Mouse (Mus musculus) kidney, postnatal 0 days (tissue): ENCODE measurements around the gene Ifna11. TPM values are rescaled to one million over a fixed set of nuclear protein-coding genes. Genes with fewer than 3 reads are reported as not detected.
"Not testable (repeated sequence)": the region's sequence is repeated elsewhere in the genome, so short reads cannot be mapped to it uniquely, and the experiment has no call there.

ENCODE experiments used
- ATAC-seq: fragments of 200-750 bp; cut with Nextera tagmentation; replicated peaks from 2 replicates; pipeline ENCODE4 v1.8.0; 2017; ENCODE audit warnings: low read depth, moderate number of reproducible peaks, moderate TSS enrichment, moderate library complexity; ENCODE audit not compliant: low FRiP score
- DNase-seq: peaks from one replicate; pipeline ENCODE4 v3.0.0-alpha.2; 2016; ENCODE audit warnings: low spot score
- H3K27ac ChIP-seq: fragments of 300-500 bp; sonication (generic); 2 replicates; pipeline ENCODE4 v1.5.1; 2014; ENCODE audit warnings: mild to moderate bottlenecking
- H3K27me3 ChIP-seq: fragments of 300-500 bp; sonication (generic); 2 replicates; pipeline ENCODE4 v1.6.1; 2014; ENCODE audit warnings: low read length, mixed read lengths; ENCODE audit not compliant: insufficient read depth
- H3K36me3 ChIP-seq: fragments of 300-500 bp; sonication (generic); 2 replicates; pipeline ENCODE4 v1.6.1; 2014; ENCODE audit warnings: low read length, mixed read lengths; ENCODE audit not compliant: insufficient read depth
- H3K4me1 ChIP-seq: fragments of 300-500 bp; sonication (generic); replicated peaks from 2 replicates; pipeline ENCODE4 v1.6.1; 2014; ENCODE audit warnings: antibody characterized with exemption, low read length, mixed read lengths; ENCODE audit not compliant: insufficient read depth
- H3K4me2 ChIP-seq: fragments of 300-500 bp; sonication (generic); 2 replicates; pipeline ENCODE4 v1.6.1; 2014; ENCODE audit warnings: mild to moderate bottlenecking, low read length, moderate library complexity, mixed read lengths
- H3K4me3 ChIP-seq: fragments of 300-500 bp; sonication (generic); replicated peaks from 2 replicates; pipeline ENCODE4 v1.5.1; 2014; ENCODE audit warnings: low read depth, low read length
- H3K9ac ChIP-seq: fragments of 300-500 bp; sonication (generic); 2 replicates; pipeline ENCODE4 v1.6.1; 2014; ENCODE audit warnings: low read depth, low read length
- H3K9me3 ChIP-seq: fragments of 300-500 bp; sonication (generic); replicated peaks from 2 replicates; pipeline ENCODE4 v1.6.1; 2016; ENCODE audit warnings: low read length, inconsistent platforms, mixed read lengths
- CTCF ChIP-seq: IDR thresholded peaks from 2 replicates; pipeline ENCODE4 v1.5.1; 2016; ENCODE audit warnings: antibody characterized with exemption, low read depth, mild to moderate bottlenecking, moderate library complexity
- WGBS: fragments of 180-500 bp; shearing (Covaris S2); extraction: QIAGEN DNeasy Blood & Tissue Kit; methylation state at CpG from one replicate; pipeline ENCODE4 v1.1.7; 2014; 5-methylcytosine and 5-hydroxymethylcytosine counted together
- polyA plus RNA-seq: library from polyadenylated mRNA; unstranded; fragments of >200 nt; fragmentation: Nextera tagmentation; extraction: Ambion mirVana; gene quantifications from 2 replicates; pipeline ENCODE4 v1.2.1, GENCODE M21; 2015

Gene Ifna11
- polyA plus RNA-seq, 1 experiment from 2014 or later = not detected

DNA sequence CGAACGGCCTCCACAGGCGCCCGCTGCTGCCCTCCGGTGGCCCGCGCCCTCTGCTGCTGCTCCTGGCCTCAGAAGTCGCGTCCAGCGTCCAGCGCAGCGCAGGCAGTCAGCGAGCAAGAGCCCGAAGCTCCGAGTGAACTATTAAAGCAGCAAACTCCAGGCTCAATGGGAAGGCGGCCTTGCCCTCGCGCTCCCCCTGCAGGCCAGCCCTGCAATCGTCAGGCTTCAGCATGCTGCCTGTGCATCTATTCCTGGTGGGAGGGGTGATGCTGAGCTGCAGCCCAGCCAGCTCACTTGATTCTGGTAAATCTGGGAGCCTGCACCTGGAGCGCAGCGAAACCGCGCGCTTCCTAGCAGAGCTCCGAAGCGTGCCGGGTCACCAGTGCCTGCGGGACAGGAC lies 31.4 kb upstream of the Ifna11 start, which contains the start of gene Gm13277:
TSS of gene Gm13277 (plus strand) at position 231 of the 400 bp plus-strand sequence.
- not testable (repeated sequence) for H3K27ac ChIP-seq, ATAC-seq, H3K36me3 ChIP-seq, H3K4me1 ChIP-seq, DNase-seq, H3K9me3 ChIP-seq, H3K27me3 ChIP-seq, H3K4me2 ChIP-seq, H3K9ac ChIP-seq, H3K4me3 ChIP-seq
- WGBS = 0% methylated on average over 2 of the region's 28 CpGs
- TF ChIP-seq CTCF = peak; percentile 58

DNA sequence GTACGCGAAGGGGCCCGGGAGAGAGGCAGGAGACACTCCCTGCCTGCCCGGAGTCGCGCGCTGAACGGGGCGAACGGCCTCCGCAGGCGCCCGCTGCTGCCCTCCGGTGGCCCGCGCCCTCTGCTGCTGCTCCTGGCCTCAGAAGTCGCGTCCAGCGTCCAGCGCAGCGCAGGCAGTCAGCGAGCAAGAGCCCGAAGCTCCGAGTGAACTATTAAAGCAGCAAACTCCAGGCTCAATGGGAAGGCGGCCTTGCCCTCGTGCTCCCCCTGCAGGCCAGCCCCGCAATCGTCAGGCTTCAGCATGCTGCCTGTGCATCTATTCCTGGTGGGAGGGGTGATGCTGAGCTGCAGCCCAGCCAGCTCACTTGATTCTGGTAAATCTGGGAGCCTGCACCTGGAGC lies 28.5 kb upstream of the Ifna11 start, which contains the start of gene Gm13278:
TSS of gene Gm13278 (plus strand) at position 301 of the 400 bp plus-strand sequence.
- not testable (repeated sequence) for H3K4me1 ChIP-seq, ATAC-seq, H3K27me3 ChIP-seq, H3K27ac ChIP-seq, H3K4me3 ChIP-seq, H3K9me3 ChIP-seq, DNase-seq, H3K4me2 ChIP-seq, H3K9ac ChIP-seq, H3K36me3 ChIP-seq
- WGBS = no CpG with 5 or more reads among the region's 28 CpGs

DNA sequence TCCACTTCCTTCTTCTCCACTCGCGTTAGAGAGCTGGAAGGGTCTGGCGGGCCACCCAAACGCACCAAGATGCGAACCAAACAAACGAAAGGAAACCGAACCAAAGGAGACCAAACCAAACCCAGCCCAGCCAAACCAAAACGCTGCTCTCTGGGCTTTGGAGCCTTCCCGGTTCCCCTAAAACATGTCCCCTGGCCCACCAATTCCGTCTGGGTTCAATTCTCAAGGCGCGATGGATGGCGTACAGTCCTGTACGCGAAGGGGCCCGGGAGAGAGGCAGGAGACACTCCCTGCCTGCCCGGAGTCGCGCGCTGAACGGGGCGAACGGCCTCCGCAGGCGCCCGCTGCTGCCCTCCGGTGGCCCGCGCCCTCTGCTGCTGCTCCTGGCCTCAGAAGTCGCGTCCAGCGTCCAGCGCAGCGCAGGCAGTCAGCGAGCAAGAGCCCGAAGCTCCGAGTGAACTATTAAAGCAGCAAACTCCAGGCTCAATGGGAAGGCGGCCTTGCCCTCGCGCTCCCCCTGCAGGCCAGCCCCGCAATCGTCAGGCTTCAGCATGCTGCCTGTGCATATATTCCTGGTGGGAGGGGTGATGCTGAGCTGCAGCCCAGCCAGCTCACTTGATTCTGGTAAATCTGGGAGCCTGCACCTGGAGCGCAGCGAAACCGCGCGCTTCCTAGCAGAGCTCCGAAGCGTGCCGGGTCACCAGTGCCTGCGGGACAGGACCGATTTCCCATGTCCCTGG lies 25.7 kb upstream of the Ifna11 start, which contains the start of gene Gm13275:
TSS of gene Gm13275 (plus strand) at position 552 of the 740 bp plus-strand sequence.
- H3K27me3 ChIP-seq, ATAC-seq, H3K4me2 ChIP-seq, H3K27ac ChIP-seq, H3K36me3 ChIP-seq, H3K4me1 ChIP-seq, DNase-seq, H3K9me3 ChIP-seq, H3K9ac ChIP-seq, H3K4me3 ChIP-seq: not testable (repeated sequence)
- peak; percentile 40; the same call in 1 of the 2 replicates for TF ChIP-seq CTCF
- 0% methylated on average over 10 of the region's 52 CpGs for WGBS

DNA sequence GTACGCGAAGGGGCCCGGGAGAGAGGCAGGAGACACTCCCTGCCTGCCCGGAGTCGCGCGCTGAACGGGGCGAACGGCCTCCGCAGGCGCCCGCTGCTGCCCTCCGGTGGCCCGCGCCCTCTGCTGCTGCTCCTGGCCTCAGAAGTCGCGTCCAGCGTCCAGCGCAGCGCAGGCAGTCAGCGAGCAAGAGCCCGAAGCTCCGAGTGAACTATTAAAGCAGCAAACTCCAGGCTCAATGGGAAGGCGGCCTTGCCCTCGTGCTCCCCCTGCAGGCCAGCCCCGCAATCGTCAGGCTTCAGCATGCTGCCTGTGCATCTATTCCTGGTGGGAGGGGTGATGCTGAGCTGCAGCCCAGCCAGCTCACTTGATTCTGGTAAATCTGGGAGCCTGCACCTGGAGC lies 22.7 kb upstream of the Ifna11 start, which contains the start of gene Gm13279:
TSS of gene Gm13279 (plus strand) at position 301 of the 400 bp plus-strand sequence.
- WGBS = no CpG with 5 or more reads among the region's 28 CpGs
- H3K36me3 ChIP-seq, H3K4me3 ChIP-seq, H3K4me2 ChIP-seq, H3K9ac ChIP-seq, H3K27me3 ChIP-seq, DNase-seq, H3K9me3 ChIP-seq, H3K4me1 ChIP-seq, ATAC-seq, H3K27ac ChIP-seq: not testable (repeated sequence)

DNA sequence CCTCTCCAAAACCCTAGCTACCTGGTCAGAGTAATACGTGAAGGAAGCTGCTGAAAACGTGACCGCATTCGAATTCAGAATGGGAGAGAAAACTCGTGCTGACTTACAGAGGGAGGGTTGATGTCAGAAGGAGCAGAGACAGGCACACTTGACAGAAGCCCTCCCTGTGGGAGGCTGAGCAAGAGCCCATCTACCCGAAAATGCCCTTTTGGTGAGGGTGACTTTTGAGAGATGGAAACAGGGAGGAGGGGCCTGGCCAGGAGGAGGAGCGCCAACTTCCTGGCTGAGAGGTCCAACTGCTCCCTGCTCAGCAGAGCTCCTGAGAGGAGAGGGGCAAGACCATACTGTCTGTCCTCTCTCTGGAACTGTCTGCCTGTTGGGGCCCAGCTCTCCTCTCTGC lies 20.4 kb upstream of the Ifna11 start, which contains the start of gene Gm13285:
TSS of gene Gm13285 (plus strand) at position 301 of the 400 bp plus-strand sequence.
- 8% methylated on average over 5 of the region's 7 CpGs for WGBS
- not testable (repeated sequence) for H3K27me3 ChIP-seq, H3K27ac ChIP-seq, H3K4me1 ChIP-seq, ATAC-seq, H3K4me2 ChIP-seq, H3K9ac ChIP-seq, DNase-seq, H3K9me3 ChIP-seq, H3K36me3 ChIP-seq, H3K4me3 ChIP-seq

DNA sequence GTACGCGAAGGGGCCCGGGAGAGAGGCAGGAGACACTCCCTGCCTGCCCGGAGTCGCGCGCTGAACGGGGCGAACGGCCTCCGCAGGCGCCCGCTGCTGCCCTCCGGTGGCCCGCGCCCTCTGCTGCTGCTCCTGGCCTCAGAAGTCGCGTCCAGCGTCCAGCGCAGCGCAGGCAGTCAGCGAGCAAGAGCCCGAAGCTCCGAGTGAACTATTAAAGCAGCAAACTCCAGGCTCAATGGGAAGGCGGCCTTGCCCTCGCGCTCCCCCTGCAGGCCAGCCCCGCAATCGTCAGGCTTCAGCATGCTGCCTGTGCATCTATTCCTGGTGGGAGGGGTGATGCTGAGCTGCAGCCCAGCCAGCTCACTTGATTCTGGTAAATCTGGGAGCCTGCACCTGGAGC lies 16.8 kb upstream of the Ifna11 start, which contains the start of gene Gm13287:
TSS of gene Gm13287 (plus strand) at position 301 of the 400 bp plus-strand sequence.
- H3K4me1 ChIP-seq, H3K27ac ChIP-seq, H3K36me3 ChIP-seq, H3K9me3 ChIP-seq, ATAC-seq, H3K4me2 ChIP-seq, H3K4me3 ChIP-seq, DNase-seq, H3K9ac ChIP-seq, H3K27me3 ChIP-seq: not testable (repeated sequence)
- no CpG with 5 or more reads among the region's 29 CpGs for WGBS

DNA sequence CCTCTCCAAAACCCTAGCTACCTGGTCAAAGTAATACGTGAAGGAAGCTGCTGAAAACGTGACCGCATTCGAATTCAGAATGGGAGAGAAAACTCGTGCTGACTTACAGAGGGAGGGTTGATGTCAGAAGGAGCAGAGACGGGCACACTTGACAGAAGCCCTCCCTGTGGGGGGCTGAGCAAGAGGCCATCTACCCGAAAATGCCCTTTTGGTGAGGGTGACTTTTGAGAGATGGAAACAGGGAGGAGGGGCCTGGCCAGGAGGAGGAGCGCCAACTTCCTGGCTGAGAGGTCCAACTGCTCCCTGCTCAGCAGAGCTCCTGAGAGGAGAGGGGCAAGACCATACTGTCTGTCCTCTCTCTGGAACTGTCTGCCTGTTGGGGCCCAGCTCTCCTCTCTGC lies 14.5 kb upstream of the Ifna11 start, which contains the start of gene Gm13288:
TSS of gene Gm13288 (plus strand) at position 301 of the 400 bp plus-strand sequence.
- not testable (repeated sequence) for H3K9me3 ChIP-seq, H3K4me2 ChIP-seq, H3K27me3 ChIP-seq, ATAC-seq, H3K27ac ChIP-seq, DNase-seq, H3K4me1 ChIP-seq, H3K4me3 ChIP-seq, H3K9ac ChIP-seq, H3K36me3 ChIP-seq
- WGBS = no CpG with 5 or more reads among the region's 8 CpGs
